Mouse (Mus musculus) embryonic facial prominence, embryonic 10.5 days (tissue): ENCODE results near the gene Ccdc180. TPM values are rescaled to one million over a fixed set of nuclear protein-coding genes. Genes with fewer than 3 reads are reported as not detected.

Source experiments
- DNase-seq: peaks from one replicate; pipeline ENCODE4 v3.0.0-alpha.2; 2017; ENCODE audit warnings: low spot score
- H3K27ac ChIP-seq: fragments of 300-500 bp; sonication (generic); replicated peaks from 2 replicates; pipeline ENCODE4 v1.5.1; 2016; ENCODE audit warnings: mild to moderate bottlenecking
- H3K27me3 ChIP-seq: fragments of 300-500 bp; sonication (generic); replicated peaks from 2 replicates; pipeline ENCODE4 v1.6.1; 2016; ENCODE audit warnings: low read depth, mild to moderate bottlenecking; ENCODE audit not compliant: poor library complexity, severe bottlenecking
- H3K36me3 ChIP-seq: fragments of 300-500 bp; sonication (generic); replicated peaks from 2 replicates; pipeline ENCODE4 v1.6.1; 2016; ENCODE audit warnings: mild to moderate bottlenecking, moderate library complexity
- H3K4me1 ChIP-seq: fragments of 300-500 bp; sonication (generic); 2 replicates; pipeline ENCODE4 v1.6.1; 2016
- H3K4me3 ChIP-seq: fragments of 300-500 bp; sonication (generic); 2 replicates; pipeline ENCODE4 v1.5.1; 2016; ENCODE audit warnings: mild to moderate bottlenecking, moderate library complexity
- H3K9me3 ChIP-seq: fragments of 300-500 bp; sonication (generic); 2 replicates; pipeline ENCODE4 v1.6.1; 2016; ENCODE audit warnings: mild to moderate bottlenecking
- WGBS: fragments of 180-500 bp; shearing (Covaris S2); methylation state at CpG from one replicate; pipeline ENCODE4 v1.1.7; 2016; 5-methylcytosine and 5-hydroxymethylcytosine counted together
- polyA plus RNA-seq: library from polyadenylated mRNA; unstranded; fragments of >200 nt; fragmentation: Nextera tagmentation; extraction: Ambion mirVana; gene quantifications from 2 replicates; pipeline ENCODE4 v1.2.1, GENCODE M21; 2016

Gene Ccdc180
- polyA plus RNA-seq = 0.05 and 0.08 TPM in 2 replicates

- no peaks in the 10 kb centered on the region for H3K27me3 ChIP-seq
- H3K4me1 ChIP-seq = peaks cover 14% of the 10 kb centered on the region
- WGBS = 12% methylated on average over 19 of the region's 19 CpGs
- H3K9me3 ChIP-seq = no peaks in the 10 kb centered on the region
- H3K27ac ChIP-seq = peak within 1 kb of the TSS; percentile 61
- peak within 1 kb of the TSS; percentile 44 for H3K4me3 ChIP-seq
- peak; percentile 87 for DNase-seq
- no peaks in the 10 kb centered on the region for H3K36me3 ChIP-seq
These were observed at the start of gene Ccdc180 for GRCm38 (mm10) chr4:45890066-45890761. TSS of gene Ccdc180 (plus strand) at chr4:45890303.

GRCm38 (mm10) chr4:45844355-45844754, 45.7 kb upstream of the Ccdc180 start:
- Histone ChIP-seq H3K36me3 (no peaks in the 10 kb centered on the region), H3K9me3 (no peaks in the 10 kb centered on the region), H3K27ac (no peak overlapping the region), H3K4me1 (peaks cover 2% of the 10 kb centered on the region; the same call in 1 of the 2 replicates), H3K4me3 (no peak overlapping the region), H3K27me3 (peaks cover 19% of the 10 kb centered on the region; the same call in 1 of the 2 replicates)
- DNase-seq = peak; percentile 64
- 49% methylated on average over 14 of the region's 14 CpGs for WGBS

DNA sequence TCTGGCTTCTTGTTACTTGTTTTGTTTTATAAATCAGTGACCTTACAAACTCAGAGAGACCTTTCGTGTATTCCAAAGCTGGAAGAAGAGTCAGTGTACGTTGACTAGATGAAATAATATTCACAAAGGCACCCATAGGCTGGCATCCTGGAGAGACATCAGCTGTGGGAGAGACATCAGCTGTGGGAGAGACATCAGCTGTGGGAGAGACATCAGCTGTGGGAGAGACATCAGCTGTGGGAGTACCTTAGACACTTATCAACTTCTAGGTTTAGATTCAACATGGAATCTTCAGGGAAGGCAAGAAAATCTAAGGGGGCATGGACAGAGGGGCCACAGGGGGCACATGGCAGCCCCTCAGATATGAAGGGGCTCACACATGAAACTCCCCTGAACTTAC, 43.8 kb upstream of the Ccdc180 start:
- DNase-seq = no peak
- H3K27ac ChIP-seq = no peak overlapping the region
- peaks cover 4% of the 10 kb centered on the region; the same call in 1 of the 2 replicates for H3K4me1 ChIP-seq
- no peaks in the 10 kb centered on the region for H3K36me3 ChIP-seq
- no peaks in the 10 kb centered on the region for H3K9me3 ChIP-seq
- no peak overlapping the region for H3K4me3 ChIP-seq
- peaks cover 29% of the 10 kb centered on the region; the same call in 1 of the 2 replicates for H3K27me3 ChIP-seq
- 90% methylated on average over 2 of the region's 2 CpGs for WGBS

DNA sequence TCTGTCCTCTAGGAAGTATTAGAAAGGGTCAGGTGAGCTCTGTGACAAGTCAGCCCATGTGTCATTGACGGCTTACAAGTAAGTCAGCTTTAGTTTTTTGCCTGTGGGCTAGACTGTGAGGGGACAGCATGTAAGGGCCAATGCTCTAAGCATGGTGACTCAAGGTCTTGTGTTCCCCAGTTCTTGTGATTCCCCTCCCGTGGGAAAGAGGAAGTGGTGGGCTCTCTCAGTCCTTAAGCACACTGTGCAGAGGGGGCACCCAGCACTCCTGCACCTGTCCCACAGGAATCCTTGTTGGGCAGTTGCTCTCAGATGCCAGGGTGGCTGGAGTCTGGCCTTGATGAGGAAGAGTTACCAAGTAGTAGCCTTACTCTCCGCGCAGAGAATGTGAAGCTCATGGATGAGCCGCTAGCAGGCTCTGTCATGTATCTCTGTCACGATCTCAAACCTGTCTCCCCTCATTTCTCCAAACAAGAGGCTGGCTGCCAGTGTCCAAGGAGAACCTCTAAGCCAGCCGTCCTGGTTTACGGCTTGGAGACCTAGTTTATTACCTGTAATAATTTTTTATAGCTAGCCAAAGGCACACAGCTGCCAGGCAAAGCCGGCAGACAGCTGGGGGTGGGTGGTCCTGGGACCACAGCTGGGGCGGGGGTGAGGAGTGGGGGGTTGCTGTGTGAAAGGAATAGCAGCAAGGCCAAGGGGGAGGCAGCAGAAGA, 41.8 kb upstream of the Ccdc180 start, which contains the start of gene Stra6l:
Gene Stra6l (plus strand): TSS at position 556 of the 716 bp plus-strand sequence.
- Histone ChIP-seq H3K27me3 (peaks cover 29% of the 10 kb centered on the region; the same call in 1 of the 2 replicates), H3K4me1 (peaks cover 11% of the 10 kb centered on the region; the same call in 1 of the 2 replicates), H3K9me3 (no peaks in the 10 kb centered on the region), H3K4me3 (no peak within 1 kb of the TSS), H3K27ac (no peak within 1 kb of the TSS), H3K36me3 (no peaks in the 10 kb centered on the region)
- DNase-seq = no peak
- 73% methylated on average over 10 of the region's 10 CpGs for WGBS

DNA sequence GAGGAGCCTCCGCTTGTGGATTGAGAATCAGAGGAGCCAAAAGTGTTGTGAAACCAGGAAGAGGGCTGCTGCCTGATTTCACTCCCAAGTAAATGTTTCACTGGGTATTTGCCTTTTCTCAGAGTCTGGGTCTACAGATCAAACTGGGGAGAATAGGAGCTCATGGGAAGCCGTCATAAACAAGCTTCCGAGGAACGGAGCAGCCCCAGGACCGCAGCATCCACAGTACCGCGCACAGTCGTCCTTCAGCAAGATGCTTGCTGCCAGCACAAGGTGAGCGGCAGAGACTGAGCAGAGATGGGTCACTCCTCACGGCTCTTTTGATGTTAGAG, 41.3 kb upstream of the Ccdc180 start:
- no peak for DNase-seq
- no peaks in the 10 kb centered on the region for H3K9me3 ChIP-seq
- no peak overlapping the region for H3K4me3 ChIP-seq
- peaks cover 11% of the 10 kb centered on the region; the same call in 1 of the 2 replicates for H3K4me1 ChIP-seq
- H3K36me3 ChIP-seq = no peaks in the 10 kb centered on the region
- 56% methylated on average over 10 of the region's 10 CpGs for WGBS
- H3K27me3 ChIP-seq = peaks cover 29% of the 10 kb centered on the region; the same call in 1 of the 2 replicates
- H3K27ac ChIP-seq = no peak overlapping the region

GRCm38 (mm10) chr4:45849419-45849818, 40.7 kb upstream of the Ccdc180 start:
- Histone ChIP-seq H3K27ac (no peak overlapping the region), H3K4me3 (no peak overlapping the region), H3K36me3 (no peaks in the 10 kb centered on the region), H3K9me3 (no peaks in the 10 kb centered on the region), H3K27me3 (peaks cover 29% of the 10 kb centered on the region; the same call in 1 of the 2 replicates), H3K4me1 (peaks cover 11% of the 10 kb centered on the region; the same call in 1 of the 2 replicates)
- WGBS = 47% methylated on average over 1 of the region's 1 CpGs
- DNase-seq = no peak

DNA sequence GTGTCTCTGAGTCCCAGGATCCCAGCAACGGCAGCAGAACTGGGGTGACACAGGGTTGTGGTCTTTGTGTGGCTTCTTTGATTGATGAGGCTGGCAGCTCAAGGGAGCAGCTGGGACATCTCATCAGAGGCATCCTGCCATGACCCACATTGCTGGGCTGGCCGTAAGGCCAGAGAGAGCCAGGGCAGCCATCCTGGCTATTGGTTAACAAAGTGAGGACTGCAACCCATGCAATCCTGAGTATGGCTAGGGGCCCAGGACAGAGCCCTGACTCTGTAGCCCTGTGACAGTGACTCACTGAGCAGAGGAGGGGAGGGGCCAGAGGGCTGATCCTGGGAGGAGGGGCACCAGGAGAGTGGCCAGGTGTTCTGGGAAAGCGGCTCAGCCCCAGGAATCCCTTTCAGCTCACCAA, 38.5 kb upstream of the Ccdc180 start:
- 44% methylated on average over 3 of the region's 3 CpGs for WGBS
- H3K27ac ChIP-seq = 0 out of 2 replicates have a peak overlapping the region, but pooled peaks have one; percentile 22
- H3K4me3 ChIP-seq = no peak overlapping the region
- no peaks in the 10 kb centered on the region for H3K36me3 ChIP-seq
- no peak for DNase-seq
- H3K4me1 ChIP-seq = peaks cover 14% of the 10 kb centered on the region; the same call in 1 of the 2 replicates
- no peaks in the 10 kb centered on the region for H3K9me3 ChIP-seq
- H3K27me3 ChIP-seq = peaks cover 29% of the 10 kb centered on the region

DNA sequence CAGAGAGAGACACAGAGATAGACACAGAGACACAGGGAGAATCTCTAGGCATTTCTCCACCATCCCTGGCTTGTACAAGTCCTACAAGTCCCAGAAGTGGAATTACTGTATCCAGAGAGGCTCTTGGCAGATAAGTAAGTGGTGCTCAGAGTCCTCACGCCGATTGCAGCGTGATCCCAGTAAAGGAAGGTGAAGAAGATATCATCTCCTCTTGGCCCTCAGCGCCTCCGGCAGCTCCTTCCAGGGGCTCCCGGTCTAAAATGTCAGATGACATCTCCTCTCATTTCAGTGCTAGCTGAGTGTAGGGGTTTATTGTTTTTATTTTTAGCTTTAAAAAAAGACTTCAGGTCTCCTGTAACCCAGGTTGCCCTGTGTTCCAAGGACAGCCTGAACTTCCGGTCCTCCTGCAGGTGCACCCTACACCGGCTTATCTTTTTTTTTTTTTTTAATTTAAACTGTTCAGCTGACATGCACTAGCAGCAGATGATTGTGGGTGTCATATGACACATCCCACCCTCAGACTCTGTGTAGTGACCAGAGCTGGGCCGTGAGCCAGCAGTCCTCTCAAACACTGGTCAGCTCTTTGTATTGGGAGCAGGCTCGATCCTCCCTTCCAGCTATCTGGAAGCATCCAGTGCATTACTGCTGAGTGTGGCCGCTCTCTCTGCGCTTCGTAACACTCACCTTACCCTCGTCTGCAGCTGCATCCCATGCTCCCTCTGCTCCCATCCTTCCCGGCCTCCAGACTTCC, 36.4 kb upstream of the Ccdc180 start:
- Histone ChIP-seq H3K4me3 (no peak overlapping the region), H3K36me3 (no peaks in the 10 kb centered on the region)
- 77% methylated on average over 15 of the region's 15 CpGs for WGBS

DNA sequence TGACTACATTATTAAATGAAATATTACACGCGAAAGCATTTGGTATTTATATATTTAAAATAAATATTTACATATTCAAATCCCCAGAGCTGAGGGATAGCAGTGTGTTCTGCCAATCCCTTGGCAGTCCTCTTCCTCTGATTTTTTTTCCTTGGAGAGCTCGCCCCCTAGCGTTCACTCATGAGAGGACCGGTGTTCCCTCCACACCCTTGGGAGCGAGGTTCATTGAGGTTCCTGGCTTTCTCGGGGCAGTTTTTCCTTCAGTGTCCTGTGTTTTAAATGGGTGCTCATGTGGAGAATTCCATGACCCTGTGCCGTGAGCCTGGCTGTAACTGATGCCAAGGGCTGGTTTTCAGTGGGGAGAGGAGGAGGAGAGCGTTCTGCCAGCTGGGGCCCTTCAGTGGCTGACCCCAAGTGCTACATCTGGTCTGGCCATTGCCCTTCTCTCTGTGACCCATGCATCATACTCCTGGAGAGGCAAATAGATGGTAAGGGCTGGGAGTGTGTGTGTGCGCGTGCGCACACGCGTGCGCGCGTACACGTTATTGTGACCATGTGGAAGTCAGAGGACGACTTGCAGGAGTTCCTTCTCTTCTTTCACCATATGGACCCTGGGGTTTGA, 34.2 kb upstream of the Ccdc180 start:
- WGBS = 45% methylated on average over 19 of the region's 19 CpGs
- peaks cover 3% of the 10 kb centered on the region; the same call in 1 of the 2 replicates for H3K9me3 ChIP-seq
- H3K4me1 ChIP-seq = peaks cover 10% of the 10 kb centered on the region; the same call in 1 of the 2 replicates
- H3K36me3 ChIP-seq = no peaks in the 10 kb centered on the region
- peak; percentile 73 for DNase-seq
- H3K27me3 ChIP-seq = peaks cover 5% of the 10 kb centered on the region; the same call in 1 of the 2 replicates
- no peak overlapping the region for H3K27ac ChIP-seq
- no peak overlapping the region for H3K4me3 ChIP-seq

More for the DNA sequence above, 36.4 kb upstream of the Ccdc180 start:
- DNase-seq = no peak
- Histone ChIP-seq H3K9me3 (no peaks in the 10 kb centered on the region), H3K27ac (no peak overlapping the region), H3K4me1 (peaks cover 14% of the 10 kb centered on the region; the same call in 1 of the 2 replicates), H3K27me3 (peaks cover 14% of the 10 kb centered on the region)

DNA sequence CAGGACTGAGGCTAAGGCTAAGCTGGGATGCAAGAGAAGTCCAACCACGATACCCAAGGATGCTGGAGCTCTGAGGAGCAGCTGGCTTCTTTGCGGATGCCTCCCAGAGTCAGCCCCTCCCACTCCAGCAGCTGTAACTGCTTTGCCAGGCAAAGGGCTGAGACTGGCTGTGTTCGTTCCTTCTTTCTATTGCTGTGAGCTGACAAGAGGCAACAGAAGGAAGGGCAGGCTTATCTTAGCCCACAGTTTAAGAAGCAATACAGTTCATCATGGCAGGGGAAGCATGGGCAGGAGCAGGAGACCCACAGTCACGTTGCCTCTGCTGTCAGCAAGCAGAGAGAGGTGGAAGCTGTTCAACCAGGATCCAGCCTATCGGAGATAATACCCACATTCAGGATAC, 28.9 kb upstream of the Ccdc180 start:
- H3K27ac ChIP-seq = no peak overlapping the region
- peaks cover 3% of the 10 kb centered on the region for H3K4me1 ChIP-seq
- 65% methylated on average over 5 of the region's 5 CpGs for WGBS
- no peaks in the 10 kb centered on the region for H3K36me3 ChIP-seq
- no peak overlapping the region for H3K4me3 ChIP-seq
- H3K9me3 ChIP-seq = peaks cover 3% of the 10 kb centered on the region; the same call in 1 of the 2 replicates
- no peak for DNase-seq
- H3K27me3 ChIP-seq = peaks cover 2% of the 10 kb centered on the region; the same call in 1 of the 2 replicates

DNA sequence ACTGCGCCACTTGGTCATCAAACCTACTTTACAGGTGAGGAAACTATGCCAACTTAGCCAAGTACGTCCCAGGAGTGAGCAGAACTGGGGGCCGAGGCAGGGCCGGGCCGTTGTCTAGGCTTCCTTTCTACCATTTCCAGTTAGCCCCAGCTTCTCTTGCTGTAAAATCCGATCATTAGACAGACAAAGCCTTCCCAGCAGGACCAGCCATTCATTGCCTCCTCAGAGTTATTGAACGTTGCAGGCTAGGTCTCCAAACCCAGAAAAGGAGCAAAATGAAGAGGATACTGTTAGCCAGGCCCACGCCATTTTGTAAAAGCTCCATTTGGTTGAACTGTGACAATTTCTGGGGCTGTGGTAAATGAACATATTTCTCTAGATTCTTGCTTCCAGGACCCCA, 22.7 kb upstream of the Ccdc180 start:
- 67% methylated on average over 8 of the region's 8 CpGs for WGBS

More for the DNA sequence above, 22.7 kb upstream of the Ccdc180 start:
- no peak for DNase-seq
- Histone ChIP-seq H3K4me3 (no peak overlapping the region), H3K4me1 (peaks cover 21% of the 10 kb centered on the region), H3K9me3 (no peaks in the 10 kb centered on the region), H3K27ac (no peak overlapping the region), H3K36me3 (no peaks in the 10 kb centered on the region), H3K27me3 (peaks cover 16% of the 10 kb centered on the region; the same call in 1 of the 2 replicates)
